Mouse (Mus musculus) adrenal gland, adult 10 weeks (tissue): Measurements from ENCODE around the gene Ppat. TPM values are rescaled to one million over a fixed set of nuclear protein-coding genes. Genes with fewer than 3 reads are reported as not detected.

Experiments used
- polyA plus RNA-seq: library from polyadenylated mRNA; stranded (reverse); fragments of 350-450 nt; fragmentation: Illumina TruSeq; extraction: RNeasy Lipid Tissue Mini Kit (QIAGEN cat#74804); gene quantifications from one replicate; pipeline ENCODE4 v1.2.3, GENCODE M21; 2014; ENCODE audit warnings: low read depth, low replicate concordance

The Ppat gene
- 32.1 TPM for polyA plus RNA-seq

DNA sequence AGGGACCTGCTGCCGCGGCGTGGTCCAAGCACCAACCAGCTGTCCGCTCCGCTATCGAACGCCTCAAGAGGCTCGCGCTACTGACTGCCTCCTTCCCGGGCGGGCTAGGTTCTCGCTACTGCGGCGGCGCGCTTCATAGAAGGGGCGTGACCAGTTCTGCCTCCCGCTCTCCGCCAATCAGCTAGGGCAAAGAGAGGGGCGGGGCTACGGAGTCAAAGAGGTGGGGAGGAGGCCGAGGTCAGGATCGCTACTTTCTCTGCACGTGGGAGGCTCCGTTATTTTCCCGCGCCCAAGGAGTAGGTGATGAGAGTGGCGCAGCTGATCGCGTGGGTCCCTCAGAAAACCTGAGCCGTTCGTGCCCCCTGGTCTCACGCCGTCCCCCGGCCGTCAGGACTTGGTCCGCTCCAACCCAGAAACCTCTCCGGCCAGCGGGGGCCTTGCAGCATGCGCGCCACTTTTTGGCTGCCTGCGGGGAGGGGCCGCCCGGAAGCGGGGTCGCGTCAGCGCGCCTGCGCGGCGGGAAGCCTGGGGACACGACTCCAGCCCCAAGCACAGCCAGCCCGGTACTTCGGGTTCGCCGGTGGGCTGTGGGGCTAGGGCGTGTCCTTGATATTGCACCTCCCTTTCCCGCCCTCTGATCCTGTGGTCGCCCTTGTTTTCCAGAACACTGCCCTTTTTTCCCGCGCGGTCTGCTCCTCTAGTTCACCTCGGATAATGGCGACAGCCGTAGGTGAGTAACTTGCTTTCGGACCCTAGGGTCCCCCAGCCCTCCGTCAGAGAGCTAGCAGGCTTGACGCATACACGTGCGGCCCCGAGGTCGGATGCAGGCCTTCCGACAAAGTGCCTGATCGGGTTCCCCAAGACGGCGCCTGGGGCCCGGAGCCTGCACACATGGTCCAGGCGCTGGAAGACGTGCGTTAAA lies at the start of gene Ppat, which contains the start of gene Paics:
Gene Ppat (minus strand): TSS at position 473 of the 922 bp plus-strand sequence.
Gene Paics (plus strand): TSS at position 202 of the 922 bp plus-strand sequence.

DNA sequence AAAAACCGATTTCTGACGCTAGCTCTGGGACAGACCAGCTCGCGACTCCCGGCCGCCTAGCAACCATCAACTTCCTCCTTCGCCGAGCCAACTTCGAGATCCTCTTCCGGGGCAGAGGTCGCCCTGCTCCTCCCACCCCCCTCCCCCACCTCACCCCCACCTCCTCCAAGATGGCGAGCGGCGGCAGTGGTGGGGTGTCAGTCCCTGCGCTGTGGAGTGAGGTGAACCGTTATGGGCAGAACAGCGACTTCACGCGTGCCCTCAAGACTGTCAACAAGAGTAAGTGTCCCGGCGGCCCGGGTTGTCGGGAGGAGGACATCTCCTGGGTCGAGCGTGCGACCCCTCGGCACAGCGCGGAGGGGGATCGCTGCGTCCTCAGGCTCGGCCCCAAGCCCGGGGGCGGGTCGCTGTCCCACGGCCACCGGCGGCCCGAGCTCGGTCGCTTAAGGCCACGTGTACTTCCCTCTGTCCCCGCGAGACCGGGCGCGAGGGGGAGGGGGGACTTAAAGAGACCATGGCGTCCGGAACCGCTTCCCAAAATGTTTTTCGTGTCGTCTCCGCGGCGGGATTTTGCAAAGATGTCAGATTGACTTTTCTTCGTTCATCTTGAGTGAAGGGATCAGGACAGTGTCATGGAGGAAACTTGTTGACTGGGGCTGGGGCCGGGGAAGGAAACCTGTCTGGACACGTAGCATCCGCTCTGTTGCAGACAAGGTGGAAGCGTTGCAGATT lies 23.3 kb upstream of the Ppat start, which contains the start of gene Srp72:
Gene Srp72 (plus strand): TSS at position 130 of the 732 bp plus-strand sequence.

GRCm38 (mm10) chr5:76905405-76906154 lies 45.8 kb downstream of the Ppat start, which contains the start of gene Aasdh:
Aasdh (minus strand) TSS chr5:76905514.

Other genes starting within 250 kb of the Ppat start
- gene Aasdh, start 46.1 kb downstream of the Ppat start, polyA plus RNA-seq, result 27.9 TPM
- 425 TPM for gene Paics, start 271 bp downstream of the Ppat start, polyA plus RNA-seq
- 275 TPM for gene Srp72, start 23.1 kb upstream of the Ppat start, polyA plus RNA-seq
- gene Arl9, start 52.5 kb upstream of the Ppat start, polyA plus RNA-seq, result not detected
- not detected for gene Thegl, start 64.4 kb upstream of the Ppat start, polyA plus RNA-seq
- gene Hopx, start 163.5 kb upstream of the Ppat start, polyA plus RNA-seq, result 1.3 TPM